Mouse (Mus musculus) v-Abl transformed pro-B cells (cell line): ENCODE measurements around the gene Zfp995.
"Not testable (repeated sequence)": the region's sequence is repeated elsewhere in the genome, so short reads cannot be mapped to it uniquely, and the experiment has no call there.

ENCODE experiments used
- in situ Hi-C, 2 experiments: fragments of 400-800 bp; cut with MboI; formaldehyde crosslinking; loops; one replicate each; pipeline ENCODE4 v1.15.1; 2025; ENCODE audit not compliant: unreplicated experiment in 2 of 2

Zfp995 gene

GRCm38 (mm10) chr17:21909456-21910052 is at the start of gene Zfp995:
Gene Zfp995, minus strand, starts transcription at chr17:21909926.
- in situ Hi-C loops, result loop anchor here in 1 of 2 experiments (10.0 kb wide), 1 partner anchor 175 kb away; the partner anchor contains the start of gene Zfp229

GRCm38 (mm10) chr17:21909039-21909438 is 687 bp downstream of the Zfp995 start:
- in situ Hi-C loops, result loop anchor here in 1 of 2 experiments (10.0 kb wide), 1 partner anchor 174 kb away; the partner anchor contains the start of gene Zfp229

GRCm38 (mm10) chr17:21871256-21871655 is 38.5 kb downstream of the Zfp995 start:
- in situ Hi-C loops, result no loop called here

- in situ Hi-C loops, result not testable (repeated sequence)
Measured at GRCm38 (mm10) chr17:21846322-21846582, 63.5 kb downstream of the Zfp995 start.

GRCm38 (mm10) chr17:21845545-21846321 is 64.0 kb downstream of the Zfp995 start, which contains the start of gene Zfp820:
Gene Zfp820, minus strand, starts transcription at chr17:21845772.
- in situ Hi-C loops, result no loop called here

- in situ Hi-C loops, result no loop called here
Measured at GRCm38 (mm10) chr17:21838510-21838909, 71.2 kb downstream of the Zfp995 start.
